Mouse (Mus musculus) thymus, postnatal 14 days (tissue): Measurements from ENCODE around the gene Oprd1.

Experiments used
- DNase-seq: peaks from one replicate; pipeline ENCODE4 v3.0.0; 2021

Gene Oprd1

GRCm38 (mm10) chr4:132144080-132144841 is at the start of gene Oprd1:
Gene Oprd1, minus strand, starts transcription at chr4:132144486.
- peak; percentile 8 for DNase-seq

GRCm38 (mm10) chr4:132187826-132188401 is 43.6 kb upstream of the Oprd1 start:
- DNase-seq: no peak

- DNase-seq: no peak
Measured at GRCm38 (mm10) chr4:132183162-132183561, 38.9 kb upstream of the Oprd1 start.

- peak; percentile 17 for DNase-seq
Measured at GRCm38 (mm10) chr4:132181721-132182658, 37.7 kb upstream of the Oprd1 start.

- peak; percentile 38 for DNase-seq
Measured at GRCm38 (mm10) chr4:132180710-132181109, 36.4 kb upstream of the Oprd1 start.

GRCm38 (mm10) chr4:132178630-132179059 is 34.4 kb upstream of the Oprd1 start:
- DNase-seq: peak; percentile 68

- no peak for DNase-seq
Measured at GRCm38 (mm10) chr4:132176474-132176873, 32.2 kb upstream of the Oprd1 start.

- no peak for DNase-seq
Measured at GRCm38 (mm10) chr4:132170891-132171290, 26.6 kb upstream of the Oprd1 start.

GRCm38 (mm10) chr4:132169761-132170160 is 25.5 kb upstream of the Oprd1 start:
- no peak for DNase-seq

GRCm38 (mm10) chr4:132169271-132169670 is 25.0 kb upstream of the Oprd1 start:
- no peak for DNase-seq

GRCm38 (mm10) chr4:132167436-132167835 is 23.1 kb upstream of the Oprd1 start:
- no peak for DNase-seq

GRCm38 (mm10) chr4:132166350-132167290 is 22.3 kb upstream of the Oprd1 start:
- no peak for DNase-seq

GRCm38 (mm10) chr4:132165691-132166090 is 21.4 kb upstream of the Oprd1 start:
- no peak for DNase-seq

GRCm38 (mm10) chr4:132156941-132157622 is 12.8 kb upstream of the Oprd1 start:
- DNase-seq: no peak

- no peak for DNase-seq
Measured at GRCm38 (mm10) chr4:132154877-132155670, 10.8 kb upstream of the Oprd1 start.

GRCm38 (mm10) chr4:132151673-132152072 is 7.4 kb upstream of the Oprd1 start:
- DNase-seq: no peak

- no peak for DNase-seq
Measured at GRCm38 (mm10) chr4:132146201-132146600, 1.9 kb upstream of the Oprd1 start.

- no peak for DNase-seq
Measured at GRCm38 (mm10) chr4:132145092-132145491, 806 bp upstream of the Oprd1 start.

GRCm38 (mm10) chr4:132138640-132139039 is 5.6 kb downstream of the Oprd1 start:
- no peak for DNase-seq

- DNase-seq: no peak
Measured at GRCm38 (mm10) chr4:132137013-132137412, 7.3 kb downstream of the Oprd1 start.

GRCm38 (mm10) chr4:132133920-132134319 is 10.4 kb downstream of the Oprd1 start:
- no peak for DNase-seq
